Mouse (Mus musculus): ENCODE measurements around the gene Ormdl2. TPM values are rescaled to one million over a fixed set of nuclear protein-coding genes. Genes with fewer than 3 reads are reported as not detected.
"Not testable (repeated sequence)": the region's sequence is repeated elsewhere in the genome, so short reads cannot be mapped to it uniquely, and the experiment has no call there.

Gene Ormdl2
- polyA plus RNA-seq, 1 experiment = 28.9 TPM

- Histone ChIP-seq H3K4me3 (ENCODE audit: extremely low read depth, insufficient read depth, insufficient read length) (no peak overlapping the region), H3K27me3 (ENCODE audit: control insufficient read depth, insufficient read depth, low read length) (no peaks in the 10 kb centered on the region), H3K36me3 (ENCODE audit: control insufficient read depth, insufficient read depth, low read length) (peaks cover 26% of the 10 kb centered on the region), H3K4me1 (ENCODE audit: control insufficient read depth, insufficient read depth, insufficient read length) (no peaks in the 10 kb centered on the region), H3K27ac (ENCODE audit: insufficient read depth, low read length) (no peak overlapping the region)
- no peak for TF ChIP-seq POLR2A (IDR thresholded peaks at IDR 0.05; ENCODE audit: low read depth, low read length)
- TF ChIP-seq CTCF (IDR thresholded peaks at IDR 0.05; ENCODE audit: extremely low read depth, insufficient read depth, insufficient read length, insufficient replicate concordance) = no peak
- 92% methylated on average over 4 of the region's 4 CpGs for WGBS
- no peak for DNase-seq (ENCODE audit: low read depth in 1 of 2, low spot score in 2 of 2)
Observed at GRCm38 (mm10) chr10:128846664-128847063, 25.2 kb upstream of the Ormdl2 start.

- Histone ChIP-seq H3K4me1 (ENCODE audit: control insufficient read depth, insufficient read depth, insufficient read length) (no peaks in the 10 kb centered on the region), H3K4me3 (ENCODE audit: extremely low read depth, insufficient read depth, insufficient read length) (no peak overlapping the region; the same call in 1 of the 2 replicates), H3K27me3 (ENCODE audit: control insufficient read depth, insufficient read depth, low read length) (no peaks in the 10 kb centered on the region), H3K27ac (ENCODE audit: insufficient read depth, low read length) (no peak overlapping the region), H3K36me3 (ENCODE audit: control insufficient read depth, insufficient read depth, low read length) (peaks cover 31% of the 10 kb centered on the region)
- TF ChIP-seq CTCF (IDR thresholded peaks at IDR 0.05; ENCODE audit: extremely low read depth, insufficient read depth, insufficient read length, insufficient replicate concordance) = no peak
- TF ChIP-seq POLR2A (IDR thresholded peaks at IDR 0.05; ENCODE audit: low read depth, low read length) = no peak
- 94% methylated on average over 2 of the region's 2 CpGs for WGBS
- no peak for DNase-seq (ENCODE audit: low read depth in 1 of 2, low spot score in 2 of 2)
Observed at GRCm38 (mm10) chr10:128845516-128845915, 24.1 kb upstream of the Ormdl2 start.

GRCm38 (mm10) chr10:128843260-128843659 is 21.8 kb upstream of the Ormdl2 start:
- Histone ChIP-seq H3K27ac (ENCODE audit: insufficient read depth, low read length) (no peak overlapping the region), H3K36me3 (ENCODE audit: control insufficient read depth, insufficient read depth, low read length) (peaks cover 28% of the 10 kb centered on the region), H3K4me3 (ENCODE audit: extremely low read depth, insufficient read depth, insufficient read length) (no peak overlapping the region), H3K27me3 (ENCODE audit: control insufficient read depth, insufficient read depth, low read length) (no peaks in the 10 kb centered on the region), H3K4me1 (ENCODE audit: control insufficient read depth, insufficient read depth, insufficient read length) (no peaks in the 10 kb centered on the region)
- 95% methylated on average over 5 of the region's 5 CpGs for WGBS
- no peak for TF ChIP-seq CTCF (IDR thresholded peaks at IDR 0.05; ENCODE audit: extremely low read depth, insufficient read depth, insufficient read length, insufficient replicate concordance)
- no peak for TF ChIP-seq POLR2A (IDR thresholded peaks at IDR 0.05; ENCODE audit: low read depth, low read length)
- no peak for DNase-seq (ENCODE audit: low read depth in 1 of 2, low spot score in 2 of 2)

- DNase-seq (ENCODE audit: low read depth in 1 of 2, low spot score in 2 of 2) = no peak
- peaks cover 30% of the 10 kb centered on the region for H3K36me3 ChIP-seq (ENCODE audit: control insufficient read depth, insufficient read depth, low read length)
Observed at GRCm38 (mm10) chr10:128840612-128841011, 19.2 kb upstream of the Ormdl2 start.

GRCm38 (mm10) chr10:128839434-128839833 is 18.0 kb upstream of the Ormdl2 start:
- H3K27me3 ChIP-seq (ENCODE audit: control insufficient read depth, insufficient read depth, low read length) = no peaks in the 10 kb centered on the region
- H3K27ac ChIP-seq (ENCODE audit: insufficient read depth, low read length) = no peak overlapping the region
- TF ChIP-seq CTCF (IDR thresholded peaks at IDR 0.05; ENCODE audit: extremely low read depth, insufficient read depth, insufficient read length, insufficient replicate concordance) (no peak), POLR2A (IDR thresholded peaks at IDR 0.05; ENCODE audit: low read depth, low read length) (no peak)
- no peak for DNase-seq (ENCODE audit: low read depth in 1 of 2, low spot score in 2 of 2)
- H3K36me3 ChIP-seq (ENCODE audit: control insufficient read depth, insufficient read depth, low read length) = peaks cover 29% of the 10 kb centered on the region
- no peak overlapping the region for H3K4me3 ChIP-seq (ENCODE audit: extremely low read depth, insufficient read depth, insufficient read length)
- no peaks in the 10 kb centered on the region for H3K4me1 ChIP-seq (ENCODE audit: control insufficient read depth, insufficient read depth, insufficient read length)

More at GRCm38 (mm10) chr10:128840612-128841011, 19.2 kb upstream of the Ormdl2 start:
- Histone ChIP-seq H3K27me3 (ENCODE audit: control insufficient read depth, insufficient read depth, low read length) (no peaks in the 10 kb centered on the region), H3K4me1 (ENCODE audit: control insufficient read depth, insufficient read depth, insufficient read length) (no peaks in the 10 kb centered on the region), H3K4me3 (ENCODE audit: extremely low read depth, insufficient read depth, insufficient read length) (no peak overlapping the region), H3K27ac (ENCODE audit: insufficient read depth, low read length) (no peak overlapping the region)
- no peak for TF ChIP-seq POLR2A (IDR thresholded peaks at IDR 0.05; ENCODE audit: low read depth, low read length)

DNA sequence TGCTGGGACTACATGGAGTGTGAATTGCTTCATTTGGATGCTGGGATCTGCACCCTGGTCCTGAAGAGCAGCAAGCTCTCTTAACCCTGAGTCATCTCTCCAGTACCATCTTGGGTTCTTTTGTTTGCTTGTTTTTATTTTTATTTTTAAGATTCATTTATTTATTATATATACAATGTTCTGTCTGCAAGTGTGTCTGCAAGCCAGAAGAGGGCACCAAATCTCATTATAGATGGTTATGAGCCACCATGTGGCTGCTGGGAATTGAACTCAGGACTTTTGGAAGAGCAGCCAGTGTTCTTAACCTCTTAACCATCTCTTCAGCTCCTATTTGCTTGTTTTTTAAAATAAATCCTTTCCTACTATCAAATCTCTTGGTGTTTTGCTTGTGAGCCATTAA is 16.0 kb upstream of the Ormdl2 start:
- H3K4me1 ChIP-seq (ENCODE audit: control insufficient read depth, insufficient read depth, insufficient read length) = no peaks in the 10 kb centered on the region
- no peak for TF ChIP-seq POLR2A (IDR thresholded peaks at IDR 0.05; ENCODE audit: low read depth, low read length)
- TF ChIP-seq CTCF (IDR thresholded peaks at IDR 0.05; ENCODE audit: extremely low read depth, insufficient read depth, insufficient read length, insufficient replicate concordance) = no peak
- no peaks in the 10 kb centered on the region for H3K27me3 ChIP-seq (ENCODE audit: control insufficient read depth, insufficient read depth, low read length)
- no peak overlapping the region for H3K4me3 ChIP-seq (ENCODE audit: extremely low read depth, insufficient read depth, insufficient read length)
- DNase-seq (ENCODE audit: low read depth in 1 of 2, low spot score in 2 of 2) = no peak
- no peak overlapping the region for H3K27ac ChIP-seq (ENCODE audit: insufficient read depth, low read length)
- peaks cover 28% of the 10 kb centered on the region for H3K36me3 ChIP-seq (ENCODE audit: control insufficient read depth, insufficient read depth, low read length)

GRCm38 (mm10) chr10:128823821-128824220 is 2.4 kb upstream of the Ormdl2 start:
- Histone ChIP-seq H3K4me3 (ENCODE audit: extremely low read depth, insufficient read depth, insufficient read length) (no peak overlapping the region), H3K4me1 (ENCODE audit: control insufficient read depth, insufficient read depth, insufficient read length) (peaks cover 7% of the 10 kb centered on the region; the same call in 1 of the 2 replicates), H3K36me3 (ENCODE audit: control insufficient read depth, insufficient read depth, low read length) (peaks cover 4% of the 10 kb centered on the region), H3K27ac (ENCODE audit: insufficient read depth, low read length) (no peak overlapping the region), H3K27me3 (ENCODE audit: control insufficient read depth, insufficient read depth, low read length) (no peaks in the 10 kb centered on the region)
- TF ChIP-seq CTCF (IDR thresholded peaks at IDR 0.05; ENCODE audit: extremely low read depth, insufficient read depth, insufficient read length, insufficient replicate concordance) = no peak
- TF ChIP-seq POLR2A (IDR thresholded peaks at IDR 0.05; ENCODE audit: low read depth, low read length) = no peak
- 76% methylated on average over 9 of the region's 9 CpGs for WGBS
- no peak for DNase-seq (ENCODE audit: low read depth in 1 of 2, low spot score in 2 of 2)

DNA sequence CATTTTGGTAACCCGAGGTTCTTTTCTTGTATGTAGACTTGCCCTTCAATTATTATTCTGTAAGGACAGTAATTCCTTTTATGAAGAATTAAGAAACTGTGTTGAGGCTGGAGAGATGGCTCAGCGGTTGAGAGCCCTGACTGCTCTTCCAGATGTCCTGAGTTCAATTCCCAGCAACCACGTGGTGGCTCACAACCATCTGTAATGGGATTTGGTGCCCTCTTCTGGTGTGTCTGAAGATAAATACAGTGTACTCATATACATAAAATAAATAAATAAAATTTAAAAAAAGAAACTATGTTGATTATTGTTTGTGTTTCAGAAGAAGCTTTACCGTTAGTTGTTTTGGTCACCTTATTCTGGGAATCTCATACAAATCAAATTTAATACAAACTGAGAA is 1.6 kb upstream of the Ormdl2 start:
- DNase-seq (ENCODE audit: low read depth in 1 of 2, low spot score in 2 of 2) = not testable (repeated sequence)
- WGBS = 74% methylated on average over 4 of the region's 4 CpGs

More for the DNA sequence above, 1.6 kb upstream of the Ormdl2 start:
- not testable (repeated sequence) for H3K27ac ChIP-seq (ENCODE audit: insufficient read depth, low read length); H3K27me3 ChIP-seq (ENCODE audit: control insufficient read depth, insufficient read depth, low read length); H3K4me3 ChIP-seq (ENCODE audit: extremely low read depth, insufficient read depth, insufficient read length); H3K36me3 ChIP-seq (ENCODE audit: control insufficient read depth, insufficient read depth, low read length); H3K4me1 ChIP-seq (ENCODE audit: control insufficient read depth, insufficient read depth, insufficient read length)

Measured in spleen, adult 2 months (tissue).